Mouse (Mus musculus) testis, adult 2 months (tissue): ENCODE results near the gene Hist1h2bj.

ENCODE experiments used
- CTCF ChIP-seq: fragments of 200-500 bp; IDR thresholded peaks from 2 replicates; pipeline ENCODE4 v1.5.1; 2012; ENCODE audit warnings: low read depth, mild to moderate bottlenecking, inconsistent platforms, low read length, moderate library complexity; ENCODE audit not compliant: control insufficient read depth, insufficient read depth, insufficient replicate concordance
- POLR2A ChIP-seq: fragments of 200-500 bp; IDR thresholded peaks from 2 replicates; pipeline ENCODE4 v1.6.1; 2012; ENCODE audit warnings: low read depth, mild to moderate bottlenecking, inconsistent platforms, low read length, moderate library complexity; ENCODE audit not compliant: control insufficient read depth

GRCm38 (mm10) chr13:22005605-22006333 is 37.2 kb upstream of the Hist1h2bj start:
- TF ChIP-seq POLR2A (no peak), CTCF (no peak)
